Mouse (Mus musculus) adrenal gland, postnatal 14 days (tissue): ENCODE measurements at regions not wholly inside any gene's neighbourhood (a gene's known extent, or its start where the extent isn't known, plus 50 kb on each side); places are given as distances from the start of the nearest gene placed in this dataset.

Source experiments
- DNase-seq: peaks from one replicate; pipeline ENCODE4 v3.0.0; 2021; ENCODE audit warnings: mixed read lengths

DNA sequence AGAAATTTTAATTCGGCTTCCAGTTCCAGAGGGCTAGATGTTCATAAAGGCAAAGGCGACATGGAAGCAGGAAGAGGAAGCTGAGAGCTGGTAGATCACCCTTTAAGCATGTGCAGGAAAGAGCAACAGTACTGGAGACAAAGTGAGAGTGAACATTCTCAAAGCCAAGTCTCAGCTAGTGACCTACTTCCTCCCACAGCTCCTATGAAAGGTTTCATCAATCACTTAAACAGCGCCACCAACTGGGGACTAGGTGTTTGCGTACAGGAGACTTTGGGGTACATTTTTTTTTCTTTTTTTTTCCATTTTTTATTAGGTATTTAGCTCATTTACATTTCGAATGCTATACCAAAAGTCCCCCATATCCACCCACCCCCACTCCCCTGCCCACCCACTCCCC is 61.7 kb upstream of the Gucy1a1 start:
- peak; percentile 27 for DNase-seq
